Mouse (Mus musculus): ENCODE measurements around the gene Slc16a6.
A peak's percentile ranks its signal among the peaks of the same experiment; 100 is the strongest.

Gene Slc16a6

GRCm38 (mm10) chr11:109444600-109444999 lies 28.8 kb downstream of the Slc16a6 start:
- peak; percentile 79 for DNase-seq

GRCm38 (mm10) chr11:109443468-109444263 lies 29.7 kb downstream of the Slc16a6 start:
- DNase-seq = no peak

- DNase-seq = no peak
Observed at GRCm38 (mm10) chr11:109442166-109442730, 31.1 kb downstream of the Slc16a6 start.

DNA sequence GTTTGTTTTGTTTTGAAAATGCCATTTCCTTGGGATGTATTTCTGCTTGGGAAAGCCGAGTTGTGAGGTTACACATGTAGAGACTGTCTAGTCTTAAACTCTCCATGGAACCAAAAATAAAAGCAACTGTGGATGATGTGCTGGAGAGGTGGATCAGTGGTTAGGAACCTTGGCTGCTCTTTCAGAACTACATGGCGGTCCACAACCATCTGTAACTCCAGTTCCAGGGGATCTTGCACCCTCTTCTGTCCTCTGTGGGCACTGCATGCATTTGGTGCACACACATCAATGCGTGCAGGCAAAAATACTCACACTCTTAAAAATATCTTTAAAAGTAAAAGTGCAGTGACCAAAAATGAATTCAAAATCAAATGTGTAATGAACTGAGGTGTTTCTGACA lies 32.3 kb downstream of the Slc16a6 start:
- peak; percentile 81 for DNase-seq

GRCm38 (mm10) chr11:109440641-109441040 lies 32.8 kb downstream of the Slc16a6 start:
- no peak for DNase-seq

DNA sequence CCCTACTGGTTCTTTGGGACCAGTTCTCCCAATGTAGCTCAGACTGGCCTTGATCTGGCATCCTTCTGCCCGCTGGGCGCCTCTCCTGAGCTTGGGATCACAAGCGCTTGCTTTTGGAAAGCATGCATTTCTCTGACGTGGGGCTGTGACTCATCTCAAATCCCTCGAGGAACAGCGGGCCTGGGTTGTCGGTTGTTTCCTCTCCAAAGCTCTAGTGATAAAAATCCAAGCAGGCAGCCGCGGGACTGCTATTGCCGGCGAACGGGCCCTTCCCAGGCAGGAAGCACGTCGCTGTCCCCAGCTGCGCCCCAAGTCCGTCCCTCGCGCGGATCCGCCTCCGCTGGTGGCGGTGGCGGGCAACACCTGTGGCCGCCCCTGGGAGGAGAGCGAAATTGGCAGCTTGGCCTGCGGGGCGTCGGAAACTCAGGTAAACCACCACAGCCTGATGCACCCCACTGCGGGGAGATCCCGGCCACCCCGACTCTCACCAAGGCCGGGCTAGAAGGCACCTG lies 33.5 kb downstream of the Slc16a6 start:
- DNase-seq = peak; percentile 87

DNA sequence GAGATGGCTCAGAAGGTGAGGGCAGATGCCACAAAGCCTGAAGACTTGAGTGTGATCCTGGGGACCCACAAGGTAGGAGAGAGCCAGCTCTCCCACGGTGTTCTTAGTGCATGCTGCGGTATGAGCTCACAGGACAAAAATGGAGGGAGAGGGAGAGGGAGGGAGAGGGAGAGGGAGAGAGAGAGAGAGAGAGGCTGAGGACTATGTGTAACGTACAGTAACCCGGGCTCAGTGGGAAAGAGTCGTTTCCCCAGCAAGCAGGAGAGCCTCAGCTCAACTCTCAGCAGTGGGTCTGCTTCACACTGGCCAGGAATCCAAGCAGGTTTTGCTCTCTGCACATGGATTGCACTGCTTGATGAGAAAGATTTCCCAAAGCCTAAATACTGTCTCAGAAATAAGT lies 34.2 kb downstream of the Slc16a6 start:
- DNase-seq = no peak

GRCm38 (mm10) chr11:109436889-109437288 lies 36.5 kb downstream of the Slc16a6 start:
- no peak for DNase-seq

DNA sequence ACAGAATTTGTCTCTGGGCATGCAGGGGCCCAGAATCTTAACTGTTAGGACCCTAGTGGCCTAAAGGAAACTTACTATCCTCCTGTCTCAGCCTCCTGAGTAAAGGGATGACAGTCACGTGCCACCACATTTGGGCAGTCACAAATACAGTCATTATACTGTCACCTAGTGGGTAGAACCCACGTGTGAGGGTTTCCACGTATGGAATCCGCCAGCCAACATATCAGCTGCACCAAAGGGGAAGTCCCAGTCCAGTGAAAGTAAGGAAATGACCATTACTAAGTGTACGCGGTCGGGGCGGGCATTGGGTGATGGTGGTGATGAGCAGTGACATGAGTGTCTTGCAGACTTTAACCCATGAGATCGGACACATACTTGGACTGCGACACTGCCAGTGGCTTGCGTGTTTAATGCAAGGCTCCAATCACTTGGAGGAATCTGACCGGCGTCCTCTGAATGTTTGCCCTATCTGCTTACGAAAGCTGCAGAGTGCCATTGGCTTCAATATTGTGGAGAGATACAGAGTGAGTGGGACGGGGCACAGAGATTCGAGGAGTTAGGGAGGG lies 39.1 kb downstream of the Slc16a6 start:
- no peak for DNase-seq

- no peak for DNase-seq
Observed at GRCm38 (mm10) chr11:109427353-109427752, 46.0 kb downstream of the Slc16a6 start.

DNA sequence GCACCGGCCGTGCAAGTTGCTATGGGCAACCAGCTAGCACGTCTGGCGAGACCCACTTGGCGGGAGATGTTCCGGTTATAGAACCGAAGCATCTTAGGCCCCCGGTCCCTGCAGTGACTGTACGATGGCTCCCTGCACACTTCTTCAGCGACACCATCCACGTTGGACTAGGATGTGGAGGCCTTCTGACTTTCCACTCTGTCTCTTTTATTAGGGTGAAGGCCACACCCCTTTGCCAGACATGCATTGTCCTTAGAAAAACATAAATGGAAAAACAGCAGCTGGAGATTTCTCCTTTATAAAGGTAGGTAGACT lies 47.2 kb downstream of the Slc16a6 start:
- DNase-seq = no peak

- peak; percentile 100 for DNase-seq
Observed at GRCm38 (mm10) chr11:109425392-109426271, 47.8 kb downstream of the Slc16a6 start, which contains the start of gene Amz2. TSS of gene Amz2 (plus strand) at chr11:109425946.

- no peak for DNase-seq
Observed at GRCm38 (mm10) chr11:109423294-109423693, 50.1 kb downstream of the Slc16a6 start.

DNA sequence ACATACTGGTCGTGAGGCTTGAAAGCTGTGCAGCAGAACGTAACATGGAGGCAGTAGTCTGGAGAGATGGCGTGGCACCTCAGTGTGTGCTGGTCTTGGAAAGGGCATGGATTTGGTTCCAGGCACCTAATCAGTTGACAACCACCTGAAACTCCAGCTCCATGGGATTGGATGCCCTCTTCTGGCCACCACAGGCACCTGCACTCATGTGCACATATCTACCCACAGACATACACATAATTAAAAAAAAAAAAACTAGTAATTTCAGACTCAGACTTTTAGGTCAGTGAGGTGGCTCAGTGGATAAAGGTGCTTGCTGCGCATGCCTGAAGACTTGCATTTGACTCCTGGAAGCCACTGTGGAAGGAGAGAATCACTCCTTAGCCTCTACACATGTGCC lies 51.1 kb downstream of the Slc16a6 start:
- DNase-seq = no peak

DNA sequence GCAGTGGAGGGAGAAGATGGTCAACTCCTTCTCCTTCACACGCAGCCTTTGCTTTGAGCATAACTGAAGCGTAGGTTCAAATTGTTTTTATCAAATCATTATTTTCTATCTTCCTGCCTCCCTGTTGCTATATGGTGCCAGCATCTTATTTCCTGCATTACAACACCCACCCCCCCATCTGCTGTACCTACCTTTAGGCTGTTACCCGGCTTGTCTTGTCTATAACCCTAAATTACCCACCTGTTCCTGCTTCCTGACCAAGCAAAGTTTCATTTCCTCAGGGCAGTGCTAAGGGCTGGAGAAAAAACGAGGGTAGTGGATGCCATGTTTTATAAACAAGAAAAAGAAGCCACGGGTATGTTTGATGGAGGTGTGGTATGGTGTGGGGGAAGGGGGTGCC lies 52.2 kb downstream of the Slc16a6 start:
- no peak for DNase-seq

DNA sequence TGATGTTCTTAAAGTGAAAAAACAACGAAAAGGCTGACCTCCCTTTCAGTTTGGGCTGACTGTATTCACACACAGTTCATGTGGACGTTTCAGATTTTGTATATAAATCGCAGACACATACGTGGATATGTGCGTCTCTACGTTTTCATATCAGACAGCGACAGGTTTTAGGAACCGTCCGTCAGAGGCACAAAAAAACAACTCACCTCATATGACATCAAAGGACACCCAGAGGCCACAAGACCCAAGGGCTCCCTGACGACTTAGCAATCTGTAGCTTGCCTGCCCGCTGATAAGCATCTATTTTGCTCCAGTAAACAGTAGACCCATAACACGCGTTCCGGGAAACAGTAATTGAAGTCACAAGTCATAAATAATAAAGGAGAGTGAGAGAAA lies 52.8 kb downstream of the Slc16a6 start:
- DNase-seq = no peak

DNA sequence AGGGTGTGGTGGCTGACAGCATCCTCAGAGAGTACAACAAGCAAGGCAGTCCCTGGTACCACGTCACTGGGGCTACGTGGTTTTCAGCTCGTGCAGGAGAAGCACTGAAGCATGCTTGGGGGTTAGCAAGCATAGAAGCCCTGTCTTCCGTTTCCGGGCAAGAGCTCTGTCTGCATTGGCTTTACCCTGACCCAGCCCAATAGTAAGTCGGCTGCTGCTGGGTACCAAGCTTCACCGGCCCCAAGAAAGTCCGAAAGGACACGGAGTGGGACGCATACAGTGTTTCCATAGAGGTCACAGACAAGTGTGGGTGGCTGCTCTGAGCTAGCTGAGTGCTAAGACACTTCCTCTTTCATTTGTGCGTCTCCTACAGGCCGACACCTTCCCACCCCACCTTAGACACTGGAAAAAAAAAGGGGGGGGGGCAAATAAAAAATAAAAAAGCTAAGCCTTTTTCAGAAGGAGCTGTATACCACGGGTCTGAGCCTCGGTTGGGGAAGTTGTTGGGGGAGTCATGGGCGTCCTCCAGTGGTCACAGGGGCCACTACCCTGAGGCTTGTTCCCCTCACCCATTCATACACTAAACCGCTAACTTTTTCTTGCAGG lies 53.3 kb downstream of the Slc16a6 start:
- peak; percentile 73 for DNase-seq

DNA sequence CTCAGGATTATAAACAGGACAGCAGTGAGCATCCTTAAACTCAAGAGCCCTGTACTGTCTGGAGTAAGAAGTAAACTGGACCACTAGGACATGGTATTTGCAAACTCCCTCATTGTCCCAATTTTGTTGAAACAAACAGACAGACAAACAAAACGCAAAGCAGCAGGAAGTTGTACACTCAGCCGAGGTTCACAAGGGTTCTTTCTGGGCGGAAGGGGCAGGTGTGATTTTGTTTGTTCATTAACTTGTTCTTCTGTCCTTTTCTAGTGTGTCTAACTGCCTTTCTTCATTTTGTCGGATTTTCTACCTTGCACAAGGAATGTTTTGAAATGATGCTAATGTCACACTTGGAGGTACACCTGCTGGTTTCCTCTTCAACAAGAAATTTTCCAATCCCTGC lies 53.9 kb downstream of the Slc16a6 start:
- no peak for DNase-seq

DNA sequence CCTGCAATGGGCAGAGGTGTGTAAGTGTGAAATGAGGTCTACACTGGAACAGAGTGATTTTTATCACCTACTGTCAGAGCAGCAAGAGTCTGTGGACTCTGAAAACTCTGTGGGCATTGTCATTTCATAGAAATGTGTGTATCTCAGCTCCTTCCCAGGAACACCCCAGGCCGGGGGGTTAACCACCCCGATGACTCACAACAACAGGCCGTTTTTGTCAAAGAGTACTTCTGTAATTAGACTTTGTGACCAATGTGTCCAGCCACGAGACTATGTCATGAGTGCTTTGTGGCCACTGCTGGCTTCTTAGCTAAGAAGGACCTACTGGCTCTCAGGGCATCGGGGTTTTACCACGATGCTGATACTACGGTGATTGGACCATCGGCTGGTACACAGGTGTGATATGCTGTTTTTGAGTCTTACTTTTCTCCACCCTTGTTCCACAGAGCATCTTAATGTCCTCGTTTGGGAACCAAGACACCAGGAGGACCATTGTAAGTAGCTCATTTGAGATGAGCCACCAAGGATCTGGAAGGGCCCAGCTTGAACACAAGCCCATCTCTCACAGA lies 55.8 kb downstream of the Slc16a6 start:
- DNase-seq = no peak

- no peak for DNase-seq
Observed at GRCm38 (mm10) chr11:109416709-109417420, 56.5 kb downstream of the Slc16a6 start.

DNA sequence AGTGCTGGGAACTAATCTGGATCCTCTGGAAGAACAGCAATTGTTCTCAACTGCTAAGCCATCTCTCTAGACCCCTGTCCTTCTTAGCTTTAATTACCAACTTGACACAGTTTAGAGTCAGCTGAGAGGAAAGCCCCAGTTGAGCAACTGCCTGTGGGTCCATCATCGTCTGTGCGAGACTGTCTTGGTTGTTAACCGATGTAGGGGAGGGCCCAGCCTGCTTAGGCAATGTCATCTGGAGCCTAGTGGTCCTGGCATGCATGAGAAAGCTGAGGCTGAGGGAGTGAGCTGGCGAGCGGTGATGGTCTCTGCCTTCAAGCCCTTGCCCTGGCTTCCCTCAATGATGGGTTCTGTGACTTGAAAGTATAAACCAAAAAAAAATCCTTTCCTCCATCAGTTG lies 58.6 kb downstream of the Slc16a6 start:
- DNase-seq = no peak

- no peak for DNase-seq
Observed at GRCm38 (mm10) chr11:109413617-109414016, 59.8 kb downstream of the Slc16a6 start, which contains the start of gene 9930022D16Rik. TSS of gene 9930022D16Rik (plus strand) at chr11:109413917.
